Mouse (Mus musculus) testis, adult 2 months (tissue): ENCODE results near the gene Ksr1.

Source experiments
- CTCF ChIP-seq: fragments of 200-500 bp; IDR thresholded peaks from 2 replicates; pipeline ENCODE4 v1.5.1; 2012; ENCODE audit warnings: low read depth, mild to moderate bottlenecking, inconsistent platforms, low read length, moderate library complexity; ENCODE audit not compliant: control insufficient read depth, insufficient read depth, insufficient replicate concordance
- POLR2A ChIP-seq: fragments of 200-500 bp; IDR thresholded peaks from 2 replicates; pipeline ENCODE4 v1.6.1; 2012; ENCODE audit warnings: low read depth, mild to moderate bottlenecking, inconsistent platforms, low read length, moderate library complexity; ENCODE audit not compliant: control insufficient read depth

DNA sequence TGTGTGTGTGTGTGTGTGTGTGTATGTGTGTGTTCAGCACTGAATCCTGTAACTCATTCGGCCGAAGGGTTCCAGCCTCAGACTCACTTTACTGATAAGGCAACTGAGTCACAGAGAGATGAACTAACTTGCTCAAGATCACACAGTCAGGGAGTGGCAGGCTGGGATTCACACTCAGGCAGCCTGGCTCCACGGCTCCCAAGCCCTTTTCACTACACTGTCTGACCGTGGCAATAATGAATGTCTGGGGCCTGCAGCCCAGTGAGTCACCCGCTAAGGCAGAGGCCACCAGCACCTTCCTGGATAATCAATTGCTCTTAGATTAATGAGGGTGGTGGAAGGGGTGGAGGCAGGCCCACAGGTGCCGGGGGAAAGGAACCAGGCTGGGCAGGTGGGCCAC lies 41.2 kb downstream of the Ksr1 start:
- TF ChIP-seq CTCF (no peak), POLR2A (no peak)
